Mouse (Mus musculus): ENCODE measurements around the gene Stard13.

Gene Stard13

DNA sequence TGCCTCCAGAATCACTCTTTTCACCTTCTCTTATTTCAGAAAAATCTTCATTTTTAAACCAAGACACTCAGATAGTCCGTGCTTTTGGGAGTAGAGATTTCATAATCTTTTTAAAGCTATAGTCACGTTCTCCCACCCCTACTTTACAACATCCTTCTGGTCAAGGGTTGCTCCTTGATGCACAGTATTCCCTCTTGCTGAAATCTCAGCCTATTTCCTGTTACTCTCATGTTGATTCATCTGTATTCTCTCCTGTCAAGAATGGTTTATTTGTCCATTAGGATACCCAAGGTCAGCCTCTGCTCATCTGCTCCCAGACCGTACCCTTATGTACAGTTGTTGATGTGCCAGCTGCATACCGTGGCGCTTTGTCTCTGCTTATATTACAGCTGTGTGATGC, 89.7 kb downstream of the Stard13 start:
- no peak for DNase-seq (ENCODE audit: low read depth in 2 of 2, low spot score in 2 of 2)

DNA sequence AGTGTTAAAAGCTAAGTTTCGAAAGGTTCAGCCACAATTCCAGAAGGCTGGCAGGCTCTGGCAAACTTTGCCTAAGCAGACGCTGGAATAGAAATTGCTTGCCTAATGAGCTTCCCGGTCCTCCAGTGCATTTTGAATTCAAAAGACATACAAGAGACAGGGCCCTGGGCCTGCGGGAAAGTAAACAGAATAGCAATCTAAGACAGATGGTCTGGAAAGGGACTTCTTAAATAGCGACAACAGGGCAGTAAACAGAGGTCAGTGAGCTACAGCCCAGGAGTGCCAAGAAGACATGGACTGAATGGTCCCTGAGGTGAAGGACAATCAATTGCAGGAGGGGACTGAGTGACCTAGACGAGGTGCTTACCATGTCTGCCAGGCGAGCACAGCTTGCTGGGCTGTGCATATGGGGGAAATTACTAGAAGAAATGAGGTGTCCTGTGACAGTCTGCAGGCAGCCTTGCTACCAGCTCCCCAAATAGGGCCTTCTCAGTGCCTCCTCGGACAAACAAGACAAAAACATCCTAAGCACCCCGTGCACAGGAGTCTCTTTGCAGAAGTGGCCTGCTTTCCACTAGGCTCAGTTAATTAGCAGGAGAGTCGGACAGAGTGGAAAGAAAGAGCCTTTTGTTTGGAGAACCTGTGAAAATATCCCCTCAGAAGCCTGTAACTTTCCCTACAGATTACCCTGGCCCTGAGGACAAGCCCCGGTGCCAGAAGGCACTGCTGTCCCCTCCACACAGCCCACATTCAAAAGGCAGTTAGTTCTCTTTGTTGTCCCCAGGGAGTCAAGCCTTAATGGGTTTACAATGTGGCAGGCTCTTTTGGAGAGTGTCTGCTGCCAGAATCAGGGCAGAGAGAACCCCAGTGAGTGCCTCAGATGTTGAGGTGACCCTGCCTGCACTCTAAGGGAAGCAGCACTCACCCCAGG, 90.7 kb downstream of the Stard13 start:
- no peak for DNase-seq (ENCODE audit: low read depth in 2 of 2, low spot score in 2 of 2)

DNA sequence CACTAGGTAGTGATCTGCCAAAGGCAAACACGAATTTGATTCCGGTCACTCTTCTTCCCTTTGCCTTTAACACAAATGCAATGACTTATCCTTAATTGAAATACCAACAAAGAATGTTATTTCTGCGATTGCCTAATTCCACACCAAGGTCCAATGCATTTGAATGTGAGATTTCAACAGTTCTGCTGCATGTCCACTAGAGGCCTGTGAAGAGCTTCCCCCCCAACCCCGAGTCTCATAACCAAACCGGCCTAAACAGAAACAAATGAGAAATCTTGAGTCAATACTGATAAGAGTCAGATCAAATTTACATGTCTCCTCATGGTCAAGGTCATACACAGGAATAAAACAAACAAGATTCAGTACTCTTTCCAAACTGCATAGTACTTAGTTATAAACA, 91.4 kb downstream of the Stard13 start:
- no peak for DNase-seq (ENCODE audit: low read depth in 2 of 2, low spot score in 2 of 2)

DNA sequence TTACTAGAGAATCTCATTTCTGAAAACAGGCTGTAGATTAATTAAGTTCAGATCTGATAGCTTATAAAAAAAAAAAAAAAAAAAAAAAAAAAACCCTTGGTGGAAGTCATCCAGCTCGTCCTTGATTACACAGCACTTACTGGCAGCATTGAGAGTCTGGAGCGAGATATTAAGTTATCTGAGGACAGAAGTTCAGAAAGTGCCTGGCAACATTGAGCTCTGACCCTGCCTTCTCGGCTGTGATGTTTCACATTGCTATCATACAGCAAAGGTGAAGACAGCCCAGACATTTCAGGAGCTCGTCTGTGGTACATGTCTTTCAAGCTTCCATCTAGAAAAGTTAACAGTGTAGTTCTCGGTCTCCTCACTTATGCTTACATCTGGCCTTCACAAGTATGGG, 95.7 kb downstream of the Stard13 start:
- DNase-seq (ENCODE audit: low read depth in 2 of 2, low spot score in 2 of 2) = no peak

DNA sequence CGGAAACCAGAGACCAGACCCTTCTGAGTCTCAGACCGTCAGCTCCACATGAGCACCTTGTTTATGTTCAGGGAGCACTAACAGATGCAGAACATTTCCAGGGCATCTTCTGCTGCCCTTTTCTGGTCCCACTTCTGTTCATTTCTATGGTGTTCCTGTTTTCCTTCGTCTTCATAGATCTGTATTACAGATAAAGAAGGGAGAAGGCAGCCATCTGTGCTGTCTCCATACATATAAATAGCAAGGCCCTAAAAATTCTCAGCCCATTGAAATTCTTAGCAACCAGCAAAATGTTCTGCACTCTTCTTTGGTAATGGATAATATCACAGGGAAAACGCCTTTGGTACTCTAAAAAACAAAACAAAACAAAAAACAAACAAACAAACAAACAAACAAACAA, 96.3 kb downstream of the Stard13 start:
- DNase-seq (ENCODE audit: low read depth in 2 of 2, low spot score in 2 of 2) = no peak

DNA sequence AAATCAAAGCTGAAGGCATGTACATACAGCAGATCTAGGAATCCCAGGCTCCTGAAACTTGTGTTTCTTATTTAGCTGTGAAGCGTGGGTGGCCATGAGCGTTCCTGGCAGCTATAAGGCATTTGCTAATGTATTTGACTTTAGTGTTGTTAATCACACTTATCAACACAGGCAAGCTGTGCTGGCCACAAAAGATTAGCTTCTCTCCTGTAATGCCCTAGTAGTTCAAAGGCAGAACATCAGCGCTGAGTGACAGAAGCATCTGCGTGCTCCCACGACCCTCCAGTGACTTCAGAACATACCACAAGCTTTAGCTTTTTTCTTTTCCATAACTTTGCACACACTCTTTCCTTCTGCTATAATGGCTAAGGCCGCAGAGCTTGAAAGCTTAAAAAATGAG, 97.7 kb downstream of the Stard13 start:
- DNase-seq (ENCODE audit: low read depth in 2 of 2, low spot score in 2 of 2) = no peak

DNA sequence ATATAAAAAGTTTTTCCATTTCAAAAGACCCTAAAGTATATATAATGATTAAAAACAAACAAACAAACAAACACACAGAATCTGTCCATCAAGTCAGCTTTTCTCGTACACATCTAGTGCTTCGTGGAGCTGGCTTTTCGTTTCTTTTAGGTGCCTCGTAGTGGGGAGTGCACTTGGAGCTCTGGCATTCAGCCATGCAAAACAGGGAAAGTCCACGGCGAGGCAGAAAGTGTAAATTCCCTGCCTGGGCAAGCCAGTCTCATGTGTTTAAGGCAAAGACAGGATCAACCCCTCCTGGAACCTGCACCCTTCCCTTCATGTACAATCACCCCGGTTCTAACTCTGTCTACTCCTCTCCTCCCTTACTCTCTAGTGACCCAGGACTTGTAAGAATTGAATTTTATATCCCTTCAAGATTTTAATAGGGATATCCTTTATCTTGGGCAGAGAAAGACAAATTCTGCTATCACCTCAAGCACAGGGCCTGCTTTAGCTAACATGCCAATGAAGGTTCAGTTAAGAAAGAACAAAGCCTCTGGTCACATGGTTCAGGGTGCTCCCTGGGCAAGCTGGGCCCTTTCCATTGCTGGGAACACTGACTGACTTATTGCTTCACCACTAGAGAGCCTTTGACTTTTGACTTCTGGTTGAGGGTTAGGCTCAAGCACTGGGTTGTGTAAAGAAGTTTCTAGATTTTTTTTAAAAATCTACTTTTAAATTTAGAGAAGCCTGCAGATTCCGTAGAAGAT, 98.4 kb downstream of the Stard13 start:
- DNase-seq (ENCODE audit: low read depth in 2 of 2, low spot score in 2 of 2) = no peak

DNA sequence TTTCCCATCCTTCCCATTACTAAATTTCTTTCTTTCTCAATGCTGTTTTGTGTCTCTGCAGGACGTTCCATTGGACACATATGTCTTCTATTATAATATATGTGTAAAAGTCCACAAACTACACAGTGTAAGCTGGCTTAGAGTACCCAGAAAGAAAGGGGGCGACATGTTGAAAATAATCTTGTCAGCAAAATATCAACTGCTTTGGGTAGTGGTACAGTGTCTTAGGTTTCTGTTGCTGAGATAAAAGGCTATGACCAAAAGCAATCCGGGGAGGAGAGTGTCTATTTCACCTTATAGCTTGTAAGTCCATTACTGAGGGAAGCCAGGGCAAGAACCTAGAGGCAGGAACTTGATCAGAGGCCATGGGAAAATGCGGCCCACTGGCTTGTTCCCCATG, 99.4 kb downstream of the Stard13 start:
- no peak for DNase-seq (ENCODE audit: low read depth in 2 of 2, low spot score in 2 of 2)

DNA sequence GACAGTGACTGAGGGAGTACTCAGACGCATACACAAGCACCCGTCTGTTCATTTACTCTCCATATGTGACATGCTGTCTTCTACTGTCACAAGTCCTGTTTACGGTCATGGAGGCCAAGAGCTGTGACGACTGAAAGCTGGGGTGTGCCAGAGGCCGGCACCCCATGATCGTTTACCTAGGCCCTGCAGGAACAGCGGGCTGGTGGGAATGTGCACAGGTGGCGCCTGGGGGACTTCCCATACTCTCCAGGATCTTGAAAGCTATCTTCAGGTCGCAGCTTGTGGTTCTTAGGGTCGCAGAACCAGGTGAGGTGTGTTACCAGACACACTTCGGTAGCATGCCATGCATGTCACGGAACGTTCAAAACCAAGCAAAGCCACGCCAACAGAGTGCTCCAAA, 99.9 kb downstream of the Stard13 start:
- DNase-seq (ENCODE audit: low read depth in 2 of 2, low spot score in 2 of 2) = no peak

DNA sequence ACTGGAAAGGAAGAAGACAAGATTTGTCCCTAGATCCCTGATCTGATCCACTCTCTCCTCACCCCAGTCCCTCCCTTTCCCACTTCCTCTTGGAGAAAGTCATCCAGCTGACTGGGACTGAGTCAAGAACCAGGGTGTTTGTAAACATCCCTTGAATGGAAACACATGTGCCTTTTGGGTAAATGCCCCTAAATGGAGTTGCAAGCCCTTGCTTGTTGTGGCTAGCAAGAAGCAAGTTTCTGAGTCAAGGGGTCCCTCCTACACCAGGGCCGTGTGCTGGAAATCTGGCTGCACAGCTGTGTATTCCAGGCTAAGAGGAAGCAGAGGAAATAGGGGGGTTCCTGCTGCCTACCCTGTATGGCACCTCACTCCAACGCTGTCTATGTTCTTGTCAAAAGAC, 103.9 kb downstream of the Stard13 start:
- no peak for DNase-seq (ENCODE audit: low read depth in 2 of 2, low spot score in 2 of 2)

DNA sequence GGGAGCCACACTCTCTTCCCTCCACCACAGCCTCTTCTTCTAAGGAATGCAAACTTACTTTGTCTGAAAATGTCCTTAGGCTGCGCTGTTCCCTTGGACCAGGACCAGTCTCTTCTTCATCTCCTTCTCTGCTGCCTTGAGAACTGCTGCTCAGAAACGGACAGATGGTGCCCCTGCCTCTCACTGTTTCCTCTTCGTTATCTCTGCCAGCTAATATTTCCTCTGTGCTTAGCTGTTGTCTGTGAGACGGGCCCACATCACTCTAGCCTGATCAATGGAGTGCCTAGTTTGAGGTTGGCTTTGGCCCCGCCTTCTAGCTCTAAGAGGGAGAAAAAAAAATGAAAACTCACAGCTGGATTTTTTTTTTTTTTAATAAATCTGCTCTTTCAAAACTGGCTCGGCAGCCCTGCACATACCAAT, 106.3 kb downstream of the Stard13 start:
- no peak for DNase-seq (ENCODE audit: low read depth in 2 of 2, low spot score in 2 of 2)

DNA sequence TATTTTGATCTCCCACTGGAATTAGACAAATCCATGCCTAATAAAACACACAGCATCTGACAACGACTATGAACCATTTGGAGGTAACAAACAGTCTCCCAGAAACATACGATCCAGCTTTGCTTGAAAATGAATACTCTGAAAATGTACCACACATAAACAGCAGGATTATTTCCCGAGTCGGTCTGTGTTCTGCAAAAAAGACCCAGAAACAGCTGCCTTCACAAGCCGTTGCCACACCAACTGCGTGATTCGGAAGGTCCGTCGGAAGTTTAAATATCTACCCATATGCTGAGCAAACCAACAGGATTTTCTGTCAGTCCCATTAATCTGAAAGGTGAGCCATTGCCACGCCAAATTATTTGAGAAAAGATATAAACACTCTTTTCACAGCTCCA, 107.0 kb downstream of the Stard13 start:
- no peak for DNase-seq (ENCODE audit: low read depth in 2 of 2, low spot score in 2 of 2)

DNA sequence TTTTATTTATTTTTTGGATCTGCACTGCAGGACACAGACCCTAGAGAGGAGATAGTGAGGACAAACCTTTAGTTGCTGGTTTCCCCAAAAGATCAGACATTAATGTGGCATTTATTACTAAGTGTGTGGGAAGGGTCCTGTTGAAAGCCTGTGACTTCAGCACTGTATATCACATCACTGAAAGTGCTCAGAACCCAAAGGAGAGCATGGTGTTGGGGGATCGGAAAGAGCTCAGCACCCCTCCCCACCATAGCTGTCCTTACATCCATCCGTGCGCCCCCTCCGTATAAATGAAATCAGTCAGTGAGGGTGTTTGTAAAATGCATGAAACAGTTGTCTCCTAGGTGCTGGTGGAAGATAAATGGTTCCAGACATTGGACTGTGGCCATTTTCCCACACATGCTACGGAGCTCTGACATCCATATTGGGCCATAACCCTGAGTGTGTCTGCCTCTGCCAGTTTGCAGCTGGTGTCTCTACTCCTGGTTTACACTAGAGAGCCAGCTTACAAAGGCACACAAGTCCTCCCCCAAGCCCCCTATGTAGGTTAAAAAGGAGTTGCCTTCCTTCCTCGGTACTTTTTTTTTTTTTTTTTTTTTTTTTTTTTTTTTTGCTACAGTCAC, 107.5 kb downstream of the Stard13 start:
- DNase-seq (ENCODE audit: low read depth in 2 of 2, low spot score in 2 of 2) = no peak

DNA sequence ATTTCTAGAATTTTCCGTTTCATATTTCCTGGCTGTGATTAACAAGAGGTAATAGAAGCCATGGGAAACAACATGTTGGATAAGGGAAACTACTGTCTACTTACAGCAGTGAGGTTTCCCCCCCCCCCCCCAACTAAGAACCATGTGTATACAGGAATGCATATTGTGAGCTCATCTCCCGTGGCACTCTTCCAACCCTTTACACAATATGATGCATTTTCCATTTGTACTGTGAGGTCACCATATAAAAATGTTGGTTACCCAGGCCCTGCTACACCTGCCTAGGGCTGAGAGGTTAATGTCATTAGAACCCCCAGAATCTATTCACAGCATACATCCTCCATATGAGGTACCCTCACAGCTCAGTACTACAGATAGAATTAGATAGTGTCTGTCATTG, 115.8 kb downstream of the Stard13 start:
- no peak for DNase-seq (ENCODE audit: low read depth in 2 of 2, low spot score in 2 of 2)

DNA sequence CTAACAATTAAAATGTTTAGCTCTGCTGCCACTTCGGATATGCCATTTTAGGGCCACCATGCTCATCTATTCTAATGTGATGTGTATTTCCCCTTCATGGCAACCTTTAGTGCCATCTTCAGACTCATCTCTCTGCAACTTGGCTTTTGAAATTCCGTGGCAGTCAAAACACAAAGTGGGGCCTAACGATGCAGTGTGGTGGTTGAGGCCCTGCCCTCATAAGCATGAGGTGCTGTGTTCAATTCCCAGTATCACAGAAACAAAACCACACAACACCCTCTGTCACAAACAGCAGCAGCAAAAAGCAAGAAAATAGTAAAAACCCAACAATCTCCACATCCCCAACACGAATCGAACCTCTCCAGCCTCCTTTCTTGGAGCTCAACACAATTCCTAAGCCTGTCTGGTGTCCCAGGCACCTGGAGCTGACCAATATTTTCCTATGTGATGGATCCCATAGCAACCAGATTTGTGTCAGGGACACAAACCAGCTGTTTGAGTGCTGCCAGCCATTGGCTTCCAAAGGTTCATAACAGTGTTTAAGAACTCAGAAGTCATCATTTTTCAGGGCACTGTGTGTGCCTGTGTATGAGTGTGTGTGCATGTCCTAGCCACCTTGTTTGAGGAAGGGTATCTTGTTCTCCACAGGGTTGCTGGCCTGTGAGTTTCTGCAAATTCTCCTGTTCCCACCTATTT, 117.3 kb downstream of the Stard13 start:
- DNase-seq (ENCODE audit: low read depth in 2 of 2, low spot score in 2 of 2) = no peak

DNA sequence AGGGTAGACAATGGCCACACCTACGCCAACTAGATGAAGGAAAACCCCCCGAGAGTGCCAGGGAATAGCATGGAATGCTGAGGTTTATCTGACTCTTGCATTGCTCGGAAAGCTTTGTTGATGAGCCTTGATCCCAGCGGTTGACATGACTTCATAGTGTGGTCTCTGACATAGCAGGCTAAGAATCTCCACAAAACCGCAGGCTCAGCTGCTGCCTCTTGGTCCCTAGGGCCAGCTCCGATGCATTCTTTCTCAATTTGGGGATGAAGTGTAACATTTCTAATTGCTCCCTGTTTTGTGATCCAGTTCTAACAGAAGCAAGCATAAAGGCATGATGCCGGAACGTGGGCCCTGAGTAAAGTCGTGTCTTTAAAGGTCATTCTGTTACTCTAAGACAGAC, 120.9 kb downstream of the Stard13 start:
- DNase-seq (ENCODE audit: low read depth in 2 of 2, low spot score in 2 of 2) = no peak

DNA sequence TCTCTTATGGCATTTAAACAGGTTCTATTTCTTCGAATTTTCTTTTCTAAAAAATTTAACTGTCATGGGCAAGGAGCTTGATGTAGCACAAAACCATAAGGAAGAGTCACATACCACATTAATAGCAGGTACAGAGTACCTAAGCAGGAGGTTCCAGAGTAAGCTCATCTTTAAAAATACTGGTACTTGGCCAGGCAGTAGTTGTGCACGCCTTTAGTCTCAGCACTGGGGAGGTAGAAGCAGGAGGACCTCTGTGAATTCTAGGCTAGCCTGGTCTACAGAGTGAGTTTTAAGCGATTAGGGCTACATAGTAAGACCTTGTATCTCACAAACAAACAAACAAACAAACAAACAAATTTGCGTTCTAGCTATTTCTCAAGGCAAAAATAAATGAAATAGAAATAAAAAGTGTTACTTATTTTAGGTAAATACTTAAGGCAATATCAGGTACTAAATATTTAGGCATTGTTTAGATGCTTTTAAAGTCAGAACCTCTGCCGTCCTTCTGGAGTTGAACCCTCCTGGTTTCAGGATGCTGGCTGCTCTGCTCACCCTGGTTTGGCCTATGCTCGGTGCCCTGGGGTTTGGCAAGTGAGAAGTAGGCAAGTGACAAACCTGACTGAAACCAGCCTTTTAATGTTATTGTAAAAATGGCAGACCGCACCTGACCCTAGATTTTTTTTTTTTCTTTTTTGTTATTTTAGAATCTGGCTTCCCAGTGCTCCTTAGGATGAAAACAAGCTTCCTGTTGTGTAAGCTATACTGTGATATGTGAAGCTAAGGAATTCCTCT, 122.4 kb downstream of the Stard13 start:
- DNase-seq (ENCODE audit: low read depth in 2 of 2, low spot score in 2 of 2) = no peak

DNA sequence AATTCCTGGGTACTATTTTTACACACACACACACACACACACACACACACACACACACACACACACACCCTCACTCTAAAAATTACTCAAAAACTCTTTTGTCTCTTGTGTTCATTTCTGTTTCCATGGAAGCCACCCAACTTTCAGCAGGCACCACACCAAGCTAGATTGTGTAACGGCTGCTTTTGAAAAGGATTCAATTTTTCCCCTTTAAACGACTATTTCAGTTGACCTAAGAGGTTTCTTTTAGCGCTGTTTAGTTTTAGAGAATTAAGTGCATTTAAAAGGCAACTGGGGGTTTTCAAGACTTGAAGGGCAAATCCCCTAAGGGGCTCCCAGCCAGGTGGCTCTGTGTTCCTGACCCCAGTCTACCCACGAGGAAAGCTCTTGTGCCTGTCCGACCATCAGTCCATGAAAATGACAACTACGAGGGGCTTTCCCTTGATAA, 123.2 kb downstream of the Stard13 start:
- no peak for DNase-seq (ENCODE audit: low read depth in 2 of 2, low spot score in 2 of 2)

DNA sequence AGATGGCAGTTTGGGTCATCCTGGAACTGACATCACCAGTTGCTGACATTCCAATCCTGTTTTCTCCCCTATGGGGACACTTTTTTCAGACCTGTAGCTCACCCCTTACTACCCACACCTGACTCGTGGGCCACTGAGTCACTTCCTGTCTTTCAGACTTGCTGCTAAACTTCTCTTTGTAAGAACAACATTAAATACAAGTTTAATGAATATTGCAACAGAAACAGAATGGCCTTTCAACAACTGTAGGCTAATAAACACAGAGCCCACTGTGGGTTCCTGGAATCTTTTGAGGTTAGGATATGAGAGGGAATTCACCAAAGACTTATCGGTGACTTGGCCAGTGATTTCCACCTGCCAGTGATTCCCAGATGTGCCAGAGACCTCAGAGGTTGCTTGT, 123.8 kb downstream of the Stard13 start:
- DNase-seq (ENCODE audit: low read depth in 2 of 2, low spot score in 2 of 2) = no peak

DNA sequence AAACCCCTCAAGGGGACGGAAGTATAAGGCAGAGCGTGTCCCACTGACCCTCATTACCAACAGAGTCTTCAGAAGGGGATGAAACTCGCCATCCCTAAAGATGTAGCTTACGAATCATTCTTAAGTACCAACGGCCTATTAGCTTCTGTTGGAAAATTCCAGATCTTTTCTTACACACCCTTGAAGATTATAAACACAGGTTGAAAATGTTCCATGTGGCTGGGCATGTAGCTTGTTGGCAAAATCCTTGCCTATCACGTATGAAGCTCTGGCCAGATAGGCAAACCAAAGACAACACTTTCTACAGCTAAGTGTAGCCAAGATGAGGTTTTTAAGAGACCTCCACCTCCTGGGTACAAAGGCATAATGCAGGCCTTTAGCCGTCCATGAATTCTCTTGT, 124.7 kb downstream of the Stard13 start:
- DNase-seq (ENCODE audit: low read depth in 2 of 2, low spot score in 2 of 2) = no peak

Data from CD8-positive naive resting alpha-beta T cell, adult 2 months (primary cell).